Mouse (Mus musculus): Measurements from ENCODE around the gene Fam185a. TPM values are rescaled to one million over a fixed set of nuclear protein-coding genes. Genes with fewer than 3 reads are reported as not detected.
A peak's percentile ranks its signal among the peaks of the same experiment; 100 is the strongest.

Gene Fam185a
- polyA plus RNA-seq, 1 experiment from 2014 or later, result 6.2 TPM

DNA sequence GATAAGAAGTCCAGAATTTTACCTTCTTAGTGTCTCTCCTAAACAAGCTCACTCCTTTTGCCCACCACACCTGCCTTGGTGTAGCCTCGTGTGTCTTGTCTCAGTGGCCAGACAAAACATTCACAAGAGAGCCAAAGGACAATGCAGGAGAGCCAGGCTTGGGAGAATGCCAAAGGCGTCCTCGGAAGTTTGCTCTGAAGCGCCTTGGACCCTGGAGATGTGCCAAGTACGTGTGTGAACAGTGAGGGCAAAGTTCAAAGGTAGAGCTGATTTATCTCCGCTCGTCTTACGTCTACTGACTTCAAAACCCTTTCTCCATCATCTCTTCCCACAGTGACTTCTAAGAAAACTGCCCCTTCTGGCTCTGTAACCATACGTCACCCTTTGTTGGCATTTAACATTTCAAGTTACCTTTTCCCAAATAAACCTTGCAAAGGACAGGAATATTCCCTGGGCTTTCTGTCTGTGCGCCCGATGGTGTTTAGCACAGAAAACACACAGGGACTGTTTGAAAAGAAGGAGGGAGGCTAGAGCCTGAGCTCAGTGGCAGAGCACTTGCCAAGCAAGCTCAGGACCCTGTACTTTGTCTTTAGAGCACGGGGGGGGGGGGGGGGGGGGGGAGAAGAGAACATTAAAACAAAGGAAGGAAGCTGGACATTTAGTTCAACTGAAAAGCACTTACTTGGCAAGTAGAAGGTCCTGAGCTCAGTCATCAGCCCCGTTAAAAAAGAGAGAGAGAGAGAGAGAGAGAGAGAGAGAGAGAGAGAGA is 33.0 kb upstream of the Fam185a start:
- peak; percentile 29; the same call in 1 of the 2 replicates for ATAC-seq (replicated peaks; ENCODE audit: low FRiP score)
- no peaks in the 10 kb centered on the region for H3K36me3 ChIP-seq
- H3K4me3 ChIP-seq (replicated peaks), result no peak overlapping the region
- no peak overlapping the region for H3K9ac ChIP-seq
- H3K4me2 ChIP-seq, result no peak overlapping the region
- WGBS, result 30% methylated on average over 12 of the region's 13 CpGs
- no peaks in the 10 kb centered on the region for H3K9me3 ChIP-seq (replicated peaks)
- H3K27ac ChIP-seq, result no peak overlapping the region
- no peaks in the 10 kb centered on the region for H3K27me3 ChIP-seq
- peaks cover 14% of the 10 kb centered on the region for H3K4me1 ChIP-seq

DNA sequence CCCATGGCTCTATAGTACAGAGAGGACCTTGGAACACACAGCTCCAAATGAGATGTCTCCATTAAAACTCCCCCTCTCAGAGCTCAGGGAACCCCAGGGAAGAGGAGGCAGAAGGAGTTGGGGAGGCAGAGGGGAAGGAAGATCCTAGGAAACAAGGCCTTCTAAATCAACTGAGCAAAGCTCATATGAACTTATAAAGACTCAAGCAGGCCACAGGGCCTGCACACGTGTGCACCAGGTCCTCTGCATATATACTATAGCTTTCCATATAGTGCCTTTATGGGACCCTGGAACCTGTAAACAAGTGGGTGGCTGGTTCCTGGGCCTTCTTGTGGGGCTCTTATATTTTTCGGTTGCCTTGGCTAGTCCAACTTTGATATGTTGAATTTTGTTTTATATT is 30.2 kb upstream of the Fam185a start:
- Histone ChIP-seq H3K4me1 (peaks cover 14% of the 10 kb centered on the region), H3K36me3 (no peaks in the 10 kb centered on the region), H3K9me3 (replicated peaks) (no peaks in the 10 kb centered on the region), H3K9ac (no peak overlapping the region), H3K27ac (no peak overlapping the region), H3K4me3 (replicated peaks) (no peak overlapping the region), H3K27me3 (no peaks in the 10 kb centered on the region), H3K4me2 (no peak overlapping the region)
- 86% methylated on average over 2 of the region's 2 CpGs for WGBS
- no peak for ATAC-seq (replicated peaks; ENCODE audit: low FRiP score)

GRCm38 (mm10) chr5:21395205-21395840 is 29.4 kb upstream of the Fam185a start:
- 23% methylated on average over 7 of the region's 7 CpGs for WGBS
- Histone ChIP-seq H3K9ac (no peak overlapping the region), H3K27me3 (no peaks in the 10 kb centered on the region), H3K4me2 (no peak overlapping the region), H3K4me3 (replicated peaks) (no peak overlapping the region), H3K4me1 (peaks cover 14% of the 10 kb centered on the region), H3K27ac (no peak overlapping the region), H3K9me3 (replicated peaks) (no peaks in the 10 kb centered on the region), H3K36me3 (no peaks in the 10 kb centered on the region)
- ATAC-seq (replicated peaks; ENCODE audit: low FRiP score), result peak; percentile 80; the same call in 1 of the 2 replicates

DNA sequence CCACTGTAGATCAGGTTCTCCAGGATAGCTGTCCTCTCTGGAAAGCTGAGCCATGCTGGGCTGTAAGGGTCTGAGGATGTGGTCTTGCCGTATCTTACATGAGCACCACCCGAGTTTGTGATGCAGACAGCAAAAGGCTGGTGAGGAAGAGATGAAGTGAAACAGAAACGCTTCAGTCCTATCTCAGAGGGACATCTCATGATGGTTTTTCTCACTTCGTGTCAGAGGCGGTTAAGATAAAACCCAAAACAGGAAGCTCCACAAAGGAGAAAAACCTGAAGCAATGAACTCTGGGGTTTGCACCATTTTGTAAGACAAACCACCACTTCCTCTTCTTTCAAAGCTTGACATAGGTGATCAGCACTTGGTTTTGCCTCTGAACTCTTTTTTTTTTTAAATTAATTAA is 13.5 kb upstream of the Fam185a start:
- no peak overlapping the region for H3K4me3 ChIP-seq (replicated peaks)
- H3K27ac ChIP-seq, result no peak overlapping the region
- H3K4me1 ChIP-seq, result no peaks in the 10 kb centered on the region
- H3K36me3 ChIP-seq, result no peaks in the 10 kb centered on the region
- no peaks in the 10 kb centered on the region for H3K27me3 ChIP-seq
- WGBS, result 85% methylated on average over 5 of the region's 5 CpGs
- no peaks in the 10 kb centered on the region for H3K9me3 ChIP-seq (replicated peaks)
- no peak overlapping the region for H3K4me2 ChIP-seq
- no peak for ATAC-seq (replicated peaks; ENCODE audit: low FRiP score)
- H3K9ac ChIP-seq, result no peak overlapping the region

DNA sequence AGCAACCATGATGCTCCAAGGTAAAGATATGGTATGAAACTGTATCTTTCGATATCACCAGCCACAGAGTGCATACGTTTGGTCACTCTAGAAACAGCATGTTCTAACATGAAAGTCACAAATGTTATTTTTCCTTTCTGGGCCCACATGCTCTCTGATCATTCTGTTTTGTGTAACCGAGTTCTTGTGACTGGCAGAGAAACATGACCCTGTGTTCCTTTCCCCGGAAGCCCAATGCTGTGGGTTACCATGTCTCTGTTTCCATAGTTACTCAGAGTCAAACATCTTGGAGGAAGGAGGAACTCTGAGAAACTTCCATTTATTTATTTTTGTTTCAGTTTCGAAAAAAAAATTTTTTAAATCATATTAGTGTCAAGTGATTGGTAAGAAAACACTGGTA is 12.7 kb upstream of the Fam185a start:
- H3K36me3 ChIP-seq, result no peaks in the 10 kb centered on the region
- H3K9me3 ChIP-seq (replicated peaks), result no peaks in the 10 kb centered on the region
- ATAC-seq (replicated peaks; ENCODE audit: low FRiP score), result no peak
- H3K4me2 ChIP-seq, result no peak overlapping the region
- no peak overlapping the region for H3K27ac ChIP-seq
- WGBS, result 66% methylated on average over 5 of the region's 5 CpGs
- H3K4me3 ChIP-seq (replicated peaks), result no peak overlapping the region
- H3K27me3 ChIP-seq, result no peaks in the 10 kb centered on the region
- H3K4me1 ChIP-seq, result no peaks in the 10 kb centered on the region
- no peak overlapping the region for H3K9ac ChIP-seq

- H3K4me1 ChIP-seq, result no peaks in the 10 kb centered on the region
- no peak overlapping the region for H3K9ac ChIP-seq
- H3K27me3 ChIP-seq, result no peaks in the 10 kb centered on the region
- no peak overlapping the region for H3K4me3 ChIP-seq (replicated peaks)
- H3K36me3 ChIP-seq, result no peaks in the 10 kb centered on the region
- H3K4me2 ChIP-seq, result no peak overlapping the region
- no peaks in the 10 kb centered on the region for H3K9me3 ChIP-seq (replicated peaks)
- no peak for ATAC-seq (replicated peaks; ENCODE audit: low FRiP score)
- H3K27ac ChIP-seq, result no peak overlapping the region
- WGBS, result 86% methylated on average over 3 of the region's 3 CpGs
These were observed 11.4 kb upstream of the Fam185a start for GRCm38 (mm10) chr5:21413322-21413721.

GRCm38 (mm10) chr5:21414116-21414820 is 10.5 kb upstream of the Fam185a start:
- Histone ChIP-seq H3K36me3 (no peaks in the 10 kb centered on the region), H3K27me3 (no peaks in the 10 kb centered on the region), H3K4me3 (replicated peaks) (no peak overlapping the region), H3K9me3 (replicated peaks) (no peaks in the 10 kb centered on the region), H3K9ac (no peak overlapping the region), H3K4me1 (no peaks in the 10 kb centered on the region), H3K27ac (no peak overlapping the region), H3K4me2 (no peak overlapping the region)
- whole genome bisulfite sequencing, result 62% methylated on average over 1 of the region's 1 CpGs
- ATAC-seq (replicated peaks; ENCODE audit: low FRiP score), result no peak

- Histone ChIP-seq H3K4me1 (no peaks in the 10 kb centered on the region), H3K9ac (no peak overlapping the region), H3K36me3 (no peaks in the 10 kb centered on the region), H3K27ac (no peak overlapping the region), H3K9me3 (replicated peaks) (no peaks in the 10 kb centered on the region), H3K27me3 (peaks cover 4% of the 10 kb centered on the region; the same call in 1 of the 2 replicates), H3K4me2 (no peak overlapping the region), H3K4me3 (replicated peaks) (no peak overlapping the region)
- no peak for ATAC-seq (replicated peaks; ENCODE audit: low FRiP score)
- 69% methylated on average over 4 of the region's 4 CpGs for WGBS
These were observed 6.1 kb upstream of the Fam185a start for GRCm38 (mm10) chr5:21418613-21419012.

DNA sequence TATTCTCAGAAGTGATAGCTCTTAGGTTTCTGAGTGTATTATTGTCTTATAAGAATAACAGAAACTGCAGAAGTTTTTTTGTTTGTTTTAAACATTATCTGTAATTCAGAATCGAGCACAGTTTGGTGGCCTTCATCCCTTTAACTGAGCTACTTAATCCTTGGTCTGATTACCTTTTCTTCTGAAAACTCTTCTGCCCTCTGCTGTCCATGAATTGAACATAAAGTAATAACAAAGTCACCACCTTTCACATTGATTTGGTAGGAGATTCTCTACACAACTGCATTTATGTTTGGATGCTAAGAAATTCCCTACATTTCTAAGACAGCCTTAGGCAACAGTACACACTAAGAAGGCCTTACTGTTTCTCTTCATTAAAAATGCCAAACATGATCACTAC is 4.1 kb upstream of the Fam185a start:
- Histone ChIP-seq H3K4me1 (peaks cover 8% of the 10 kb centered on the region), H3K27ac (no peak overlapping the region), H3K9ac (no peak overlapping the region), H3K9me3 (replicated peaks) (no peaks in the 10 kb centered on the region), H3K36me3 (no peaks in the 10 kb centered on the region), H3K4me2 (no peak overlapping the region), H3K4me3 (replicated peaks) (no peak overlapping the region), H3K27me3 (peaks cover 4% of the 10 kb centered on the region; the same call in 1 of the 2 replicates)
- WGBS, result 24% methylated on average over 1 of the region's 1 CpGs
- no peak for ATAC-seq (replicated peaks; ENCODE audit: low FRiP score)

DNA sequence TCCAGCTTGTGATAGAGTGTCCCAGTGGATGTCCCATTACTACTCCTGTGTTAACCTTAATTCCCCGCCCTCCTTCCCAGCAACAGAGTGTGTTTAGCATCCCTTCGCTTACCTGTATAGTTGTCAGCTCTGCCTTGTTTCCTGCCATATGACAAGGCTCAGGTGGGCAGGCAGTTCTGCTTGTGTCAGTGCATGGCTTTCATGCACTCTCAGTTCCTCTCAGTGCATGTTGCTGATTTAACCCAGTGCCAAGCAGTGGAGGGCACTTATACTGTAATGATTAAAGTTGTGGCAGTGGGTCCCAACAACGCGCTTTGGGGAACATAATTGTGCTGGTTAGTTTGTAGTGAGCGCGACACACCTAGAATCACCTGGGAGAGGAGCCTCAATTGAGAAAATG is 1.9 kb downstream of the Fam185a start:
- Histone ChIP-seq H3K9me3 (replicated peaks) (no peaks in the 10 kb centered on the region), H3K27me3 (peaks cover 4% of the 10 kb centered on the region; the same call in 1 of the 2 replicates), H3K4me2 (0 out of 2 replicates have a peak overlapping the region, but pooled peaks have one; percentile 93), H3K4me1 (peaks cover 22% of the 10 kb centered on the region), H3K9ac (no peak overlapping the region), H3K27ac (no peak overlapping the region), H3K4me3 (replicated peaks) (no peak overlapping the region), H3K36me3 (no peaks in the 10 kb centered on the region)
- ATAC-seq (replicated peaks; ENCODE audit: low FRiP score), result no peak
- 90% methylated on average over 6 of the region's 6 CpGs for WGBS

DNA sequence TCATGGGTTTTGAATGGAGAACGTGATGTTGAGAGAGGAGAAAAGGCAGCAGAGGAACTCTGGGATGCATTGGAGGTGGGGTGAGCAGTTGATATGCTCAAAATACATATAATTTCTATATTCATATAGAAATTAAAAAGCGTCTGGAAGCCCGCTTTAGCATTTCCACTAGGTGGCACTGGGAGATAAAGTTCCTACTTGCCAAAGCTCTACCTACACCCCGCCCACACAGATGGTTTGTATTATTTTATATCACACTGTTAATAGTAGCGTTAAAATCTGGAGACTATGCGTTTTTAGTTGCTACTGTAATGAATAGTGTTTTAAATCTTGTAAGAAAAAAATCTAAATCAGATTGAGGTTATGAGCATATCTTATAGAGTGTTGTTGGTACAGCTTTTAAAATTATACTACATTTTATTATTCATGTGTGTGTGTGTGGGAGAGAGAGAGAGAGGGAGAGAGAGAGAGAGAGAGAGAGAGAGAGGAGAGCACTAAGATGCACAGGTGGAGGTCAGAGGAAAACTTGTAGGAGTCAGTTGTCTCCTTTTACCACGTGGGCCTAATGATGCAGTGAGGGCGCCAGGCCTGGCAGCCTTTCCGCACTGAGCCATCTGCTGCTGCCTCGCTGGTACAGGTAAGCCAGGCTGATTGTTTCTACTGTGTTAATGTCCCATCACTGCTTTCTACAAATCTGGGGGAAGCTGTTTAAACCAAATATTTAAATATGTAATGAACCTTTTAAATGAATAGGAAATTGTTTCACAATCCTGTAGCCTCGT is 9.6 kb downstream of the Fam185a start:
- no peak overlapping the region for H3K9ac ChIP-seq
- H3K27ac ChIP-seq, result no peak overlapping the region
- no peaks in the 10 kb centered on the region for H3K9me3 ChIP-seq (replicated peaks)
- H3K4me3 ChIP-seq (replicated peaks), result no peak overlapping the region
- 63% methylated on average over 11 of the region's 11 CpGs for WGBS
- H3K4me1 ChIP-seq, result no peaks in the 10 kb centered on the region
- no peaks in the 10 kb centered on the region for H3K36me3 ChIP-seq
- no peaks in the 10 kb centered on the region for H3K27me3 ChIP-seq
- ATAC-seq (replicated peaks; ENCODE audit: low FRiP score), result no peak
- no peak overlapping the region for H3K4me2 ChIP-seq
